Mouse (Mus musculus) kidney, embryonic 14.5 days (tissue): Measurements from ENCODE around the gene Rfxank. TPM values are rescaled to one million over a fixed set of nuclear protein-coding genes. Genes with fewer than 3 reads are reported as not detected.

Experiments used
- ATAC-seq: fragments of 200-750 bp; cut with Nextera tagmentation; 2 replicates; pipeline ENCODE4 v1.8.0; 2017; ENCODE audit warnings: moderate number of reproducible peaks, mild to moderate bottlenecking, moderate TSS enrichment, moderate library complexity; ENCODE audit not compliant: low FRiP score, low TSS enrichment
- H3K27ac ChIP-seq: fragments of 300-500 bp; sonication (generic); 2 replicates; pipeline ENCODE4 v1.5.1; 2014; ENCODE audit warnings: low read depth, mild to moderate bottlenecking, low read length, moderate library complexity, mixed read lengths
- H3K27me3 ChIP-seq: fragments of 300-500 bp; sonication (generic); 2 replicates; pipeline ENCODE4 v1.6.1; 2014; ENCODE audit warnings: mild to moderate bottlenecking, low read length; ENCODE audit not compliant: control insufficient read depth, insufficient read depth
- H3K36me3 ChIP-seq: fragments of 300-500 bp; sonication (generic); 2 replicates; pipeline ENCODE4 v1.6.1; 2014; ENCODE audit warnings: low read length, mixed read lengths; ENCODE audit not compliant: control insufficient read depth, insufficient read depth
- H3K4me1 ChIP-seq: fragments of 300-500 bp; sonication (generic); 2 replicates; pipeline ENCODE4 v1.6.1; 2014; ENCODE audit warnings: low read length, mixed read lengths; ENCODE audit not compliant: control insufficient read depth, insufficient read depth
- H3K4me2 ChIP-seq: fragments of 300-500 bp; sonication (generic); replicated peaks from 2 replicates; pipeline ENCODE4 v1.6.1; 2014; ENCODE audit warnings: low read depth, mild to moderate bottlenecking, low read length
- H3K4me3 ChIP-seq: fragments of 300-500 bp; sonication (generic); 2 replicates; pipeline ENCODE4 v1.5.1; 2014; ENCODE audit warnings: mild to moderate bottlenecking, low read length
- H3K9ac ChIP-seq: fragments of 300-500 bp; sonication (generic); 2 replicates; pipeline ENCODE4 v1.6.1; 2014; ENCODE audit warnings: low read depth, mild to moderate bottlenecking, low read length, moderate library complexity
- H3K9me3 ChIP-seq: fragments of 300-500 bp; sonication (generic); 2 replicates; pipeline ENCODE4 v1.6.1; 2016; ENCODE audit warnings: low read length; ENCODE audit not compliant: control insufficient read depth
- WGBS: fragments of 180-500 bp; shearing (Covaris S2); extraction: QIAGEN DNeasy Blood & Tissue Kit; methylation state at CpG from one replicate; pipeline ENCODE4 v1.1.7; 2014; 5-methylcytosine and 5-hydroxymethylcytosine counted together
- polyA plus RNA-seq: library from polyadenylated mRNA; unstranded; fragments of >200 nt; fragmentation: Nextera tagmentation; extraction: Ambion mirVana; gene quantifications from 2 replicates; pipeline ENCODE4 v1.2.1, GENCODE M21; 2014

Gene Rfxank
- polyA plus RNA-seq, 1 experiment from 2014 or later, result 18.6 TPM

- peak within 1 kb of the TSS; percentile 80 for H3K9ac ChIP-seq
- H3K27ac ChIP-seq, result 0 out of 2 replicates have a peak within 1 kb of the TSS, but pooled peaks have one; percentile 1
- ATAC-seq, result peak; percentile 97
- peaks cover 8% of the 10 kb centered on the region; the same call in 1 of the 2 replicates for H3K36me3 ChIP-seq
- H3K4me1 ChIP-seq, result peaks cover 6% of the 10 kb centered on the region; the same call in 1 of the 2 replicates
- H3K27me3 ChIP-seq, result no peaks in the 10 kb centered on the region; the same call in 1 of the 2 replicates
- peak within 1 kb of the TSS; percentile 50 for H3K4me2 ChIP-seq
- peak within 1 kb of the TSS; percentile 67 for H3K4me3 ChIP-seq
- 2% methylated on average over 27 of the region's 27 CpGs for WGBS
- no peaks in the 10 kb centered on the region for H3K9me3 ChIP-seq
Observed at GRCm38 (mm10) chr8:70172043-70172681, 33.2 kb upstream of the Rfxank start, which contains the start of gene Tmem161a. Tmem161a (plus strand) TSS chr8:70172356.

- H3K36me3 ChIP-seq, result peaks cover 3% of the 10 kb centered on the region; the same call in 1 of the 2 replicates
- no peak overlapping the region for H3K9ac ChIP-seq
- 79% methylated on average over 7 of the region's 7 CpGs for WGBS
- no peaks in the 10 kb centered on the region; the same call in 1 of the 2 replicates for H3K27me3 ChIP-seq
- no peak for ATAC-seq
- H3K4me1 ChIP-seq, result peaks cover 6% of the 10 kb centered on the region; the same call in 1 of the 2 replicates
- no peak overlapping the region for H3K4me2 ChIP-seq
- H3K27ac ChIP-seq, result no peak overlapping the region
- no peaks in the 10 kb centered on the region for H3K9me3 ChIP-seq
- no peak overlapping the region for H3K4me3 ChIP-seq
Observed at GRCm38 (mm10) chr8:70171240-70171639, 32.3 kb upstream of the Rfxank start.

DNA sequence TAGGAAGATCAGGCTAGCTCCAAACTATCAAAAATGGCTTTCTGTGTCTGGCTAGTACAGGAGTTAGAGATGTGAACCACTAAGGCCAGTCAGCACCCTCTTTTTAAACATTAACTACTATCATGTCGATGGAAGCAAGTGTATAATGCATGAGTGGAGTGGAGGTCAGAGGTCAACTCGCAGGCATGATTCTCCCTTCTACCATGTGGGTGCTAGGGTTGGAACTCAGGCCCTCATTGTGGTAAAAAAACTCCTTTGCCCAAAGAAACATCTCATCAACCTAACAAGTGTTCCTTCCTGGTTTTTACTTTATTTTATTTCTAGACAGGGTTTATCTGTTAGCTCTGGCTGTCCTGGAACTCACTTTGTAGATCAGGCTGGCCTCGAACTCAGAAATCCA is 31.8 kb upstream of the Rfxank start:
- peaks cover 6% of the 10 kb centered on the region; the same call in 1 of the 2 replicates for H3K4me1 ChIP-seq
- H3K27ac ChIP-seq, result no peak overlapping the region
- H3K4me3 ChIP-seq, result no peak overlapping the region
- H3K36me3 ChIP-seq, result peaks cover 3% of the 10 kb centered on the region; the same call in 1 of the 2 replicates
- ATAC-seq, result no peak
- H3K27me3 ChIP-seq, result no peaks in the 10 kb centered on the region; the same call in 1 of the 2 replicates
- 70% methylated on average over 3 of the region's 3 CpGs for WGBS
- H3K9me3 ChIP-seq, result no peaks in the 10 kb centered on the region
- H3K4me2 ChIP-seq, result no peak overlapping the region
- H3K9ac ChIP-seq, result no peak overlapping the region

DNA sequence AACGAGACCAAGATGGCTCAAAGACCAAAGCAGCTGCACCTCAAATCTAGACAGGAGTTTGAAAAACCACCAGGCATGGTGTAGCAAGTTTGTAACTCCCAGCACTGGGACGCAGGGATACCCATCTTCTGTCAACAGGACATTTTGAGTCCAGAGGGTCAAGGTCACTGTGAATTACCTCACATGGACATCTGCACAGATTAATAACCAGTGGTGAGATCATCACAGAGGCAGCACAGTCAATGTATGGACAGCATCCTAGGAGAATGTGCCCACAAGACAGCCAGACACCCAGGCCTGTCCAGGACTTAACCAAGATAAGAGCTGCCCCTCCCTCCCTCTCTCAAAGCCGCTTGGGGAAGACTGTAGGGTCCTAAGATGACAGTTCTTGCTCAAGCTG is 31.2 kb upstream of the Rfxank start:
- no peak overlapping the region for H3K4me3 ChIP-seq
- H3K4me1 ChIP-seq, result peaks cover 6% of the 10 kb centered on the region; the same call in 1 of the 2 replicates
- no peak for ATAC-seq
- 82% methylated on average over 3 of the region's 3 CpGs for WGBS
- H3K27me3 ChIP-seq, result no peaks in the 10 kb centered on the region; the same call in 1 of the 2 replicates
- 0 out of 2 replicates have a peak, but pooled peaks cover 3% of the 10 kb centered on the region for H3K36me3 ChIP-seq
- no peak overlapping the region for H3K9ac ChIP-seq
- no peaks in the 10 kb centered on the region for H3K9me3 ChIP-seq
- no peak overlapping the region for H3K4me2 ChIP-seq
- H3K27ac ChIP-seq, result no peak overlapping the region

DNA sequence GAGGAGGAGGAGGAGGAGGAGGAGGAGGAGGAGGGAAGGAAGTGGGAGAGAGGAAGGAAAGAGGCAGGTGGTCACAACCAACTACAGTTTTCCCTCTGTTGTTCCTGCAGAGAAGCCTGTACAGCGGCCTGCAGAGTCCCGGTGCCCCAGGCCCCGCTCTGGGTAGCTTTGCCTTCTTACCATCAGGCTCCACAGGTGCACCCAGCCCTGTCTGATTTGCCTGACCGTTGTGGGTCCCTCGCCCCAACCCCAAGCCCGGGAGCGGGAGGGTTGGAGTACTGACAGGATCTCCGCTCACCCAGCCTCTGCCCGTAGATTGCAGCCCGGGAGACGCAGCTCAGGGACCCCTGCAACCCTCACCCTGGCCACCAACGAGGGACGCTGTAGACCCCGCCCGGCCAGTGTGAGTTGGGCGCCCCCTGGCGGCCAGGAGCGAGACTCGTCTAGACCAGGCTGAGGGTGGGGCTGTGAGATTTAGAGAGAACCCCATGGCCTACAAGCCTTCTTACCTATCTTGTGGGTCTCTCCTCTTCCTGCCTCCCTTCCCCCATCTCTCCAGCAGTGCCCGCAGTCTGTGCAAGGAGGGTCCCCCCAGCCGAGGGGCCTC is 27.7 kb upstream of the Rfxank start:
- Histone ChIP-seq H3K36me3 (no peaks in the 10 kb centered on the region), H3K4me2 (peak overlapping the region; percentile 41), H3K27me3 (no peaks in the 10 kb centered on the region; the same call in 1 of the 2 replicates), H3K4me1 (no peaks in the 10 kb centered on the region), H3K27ac (no peak overlapping the region), H3K4me3 (peak overlapping the region; percentile 16; the same call in 1 of the 2 replicates), H3K9ac (0 out of 2 replicates have a peak overlapping the region, but pooled peaks have one; percentile 8), H3K9me3 (no peaks in the 10 kb centered on the region)
- 2% methylated on average over 21 of the region's 21 CpGs for WGBS
- peak; percentile 91 for ATAC-seq

GRCm38 (mm10) chr8:70163316-70163715 is 24.4 kb upstream of the Rfxank start:
- Histone ChIP-seq H3K27me3 (no peaks in the 10 kb centered on the region; the same call in 1 of the 2 replicates), H3K4me1 (no peaks in the 10 kb centered on the region), H3K4me3 (no peak overlapping the region), H3K4me2 (no peak overlapping the region), H3K9ac (no peak overlapping the region), H3K27ac (no peak overlapping the region), H3K36me3 (no peaks in the 10 kb centered on the region), H3K9me3 (no peaks in the 10 kb centered on the region)
- no peak for ATAC-seq
- WGBS, result 85% methylated on average over 3 of the region's 3 CpGs

- Histone ChIP-seq H3K4me3 (no peak overlapping the region), H3K4me2 (no peak overlapping the region), H3K9ac (no peak overlapping the region), H3K27me3 (no peaks in the 10 kb centered on the region), H3K4me1 (no peaks in the 10 kb centered on the region), H3K27ac (no peak overlapping the region), H3K9me3 (no peaks in the 10 kb centered on the region), H3K36me3 (no peaks in the 10 kb centered on the region)
- ATAC-seq, result no peak
- WGBS, result 72% methylated on average over 13 of the region's 13 CpGs
Observed at GRCm38 (mm10) chr8:70160015-70160414, 21.1 kb upstream of the Rfxank start.

GRCm38 (mm10) chr8:70159211-70159610 is 20.3 kb upstream of the Rfxank start:
- no peaks in the 10 kb centered on the region for H3K9me3 ChIP-seq
- no peak overlapping the region for H3K4me2 ChIP-seq
- H3K27ac ChIP-seq, result no peak overlapping the region
- no peak overlapping the region for H3K4me3 ChIP-seq
- ATAC-seq, result no peak
- H3K4me1 ChIP-seq, result no peaks in the 10 kb centered on the region
- H3K27me3 ChIP-seq, result no peaks in the 10 kb centered on the region
- no peak overlapping the region for H3K9ac ChIP-seq
- H3K36me3 ChIP-seq, result no peaks in the 10 kb centered on the region
- WGBS, result 84% methylated on average over 4 of the region's 4 CpGs
